Mouse (Mus musculus): ENCODE measurements at regions not wholly inside any gene's neighbourhood (a gene's known extent, or its start where the extent isn't known, plus 50 kb on each side); places are given as distances from the start of the nearest gene placed in this dataset.

DNA sequence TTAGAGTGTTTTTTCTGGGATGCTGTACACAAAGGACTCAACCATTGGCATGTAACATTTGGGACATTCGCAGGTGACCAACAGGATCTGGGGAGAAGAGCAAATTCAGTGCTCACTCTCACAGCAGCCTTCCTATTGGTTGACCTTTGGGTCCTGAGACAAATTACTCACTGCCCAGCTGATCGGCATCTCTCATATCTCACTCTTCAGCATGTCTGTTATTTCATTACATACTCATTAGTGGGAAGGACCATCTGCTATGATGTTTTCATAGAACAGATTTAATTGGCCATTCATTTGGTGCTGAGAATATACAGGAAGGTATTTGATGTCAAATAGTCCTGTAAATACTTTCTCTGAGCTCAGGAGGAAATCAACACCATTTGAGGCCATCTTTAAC is 170.5 kb upstream of the Pmfbp1 start:
- TF ChIP-seq CTCF (IDR thresholded peaks at IDR 0.05; ENCODE audit: insufficient read depth, low read length), result no peak
- no peak for TF ChIP-seq POLR2A (IDR thresholded peaks at IDR 0.05; ENCODE audit: borderline replicate concordance, extremely low read depth, low read depth, low read length)

Measured in lung, adult 2 months (tissue).